Mouse (Mus musculus) embryonic facial prominence, embryonic 15.5 days (tissue): ENCODE measurements around the gene Zc3hc1. TPM values are rescaled to one million over a fixed set of nuclear protein-coding genes. Genes with fewer than 3 reads are reported as not detected.

ENCODE experiments used
- ATAC-seq: fragments of 200-750 bp; cut with Nextera tagmentation; 2 replicates; pipeline ENCODE4 v1.8.0; 2017; ENCODE audit warnings: low read depth, moderate TSS enrichment; ENCODE audit not compliant: insufficient number of reproducible peaks, low FRiP score, low TSS enrichment
- H3K27ac ChIP-seq: fragments of 300-500 bp; sonication (generic); replicated peaks from 2 replicates; pipeline ENCODE4 v1.5.1; 2015; ENCODE audit warnings: mild to moderate bottlenecking, inconsistent platforms
- H3K27me3 ChIP-seq: fragments of 300-500 bp; sonication (generic); 2 replicates; pipeline ENCODE4 v1.6.1; 2015; ENCODE audit warnings: inconsistent platforms
- H3K36me3 ChIP-seq: fragments of 300-500 bp; sonication (generic); 2 replicates; pipeline ENCODE4 v1.6.1; 2015; ENCODE audit warnings: mild to moderate bottlenecking, inconsistent platforms
- H3K4me1 ChIP-seq: fragments of 300-500 bp; sonication (generic); 2 replicates; pipeline ENCODE4 v1.6.1; 2015; ENCODE audit warnings: inconsistent platforms
- H3K4me2 ChIP-seq: fragments of 300-500 bp; sonication (generic); replicated peaks from 2 replicates; pipeline ENCODE4 v1.6.1; 2015; ENCODE audit warnings: mild to moderate bottlenecking, inconsistent platforms
- H3K4me3 ChIP-seq: fragments of 300-500 bp; sonication (generic); replicated peaks from 2 replicates; pipeline ENCODE4 v1.5.1; 2015; ENCODE audit warnings: mild to moderate bottlenecking, inconsistent platforms
- H3K9ac ChIP-seq: fragments of 300-500 bp; sonication (generic); 2 replicates; pipeline ENCODE4 v1.6.1; 2015; ENCODE audit warnings: inconsistent platforms
- H3K9me3 ChIP-seq: fragments of 300-500 bp; sonication (generic); replicated peaks from 2 replicates; pipeline ENCODE4 v1.6.1; 2016; ENCODE audit warnings: inconsistent platforms
- WGBS: fragments of 180-500 bp; shearing (Covaris S2); methylation state at CpG from one replicate; pipeline ENCODE4 v1.1.7; 2015; 5-methylcytosine and 5-hydroxymethylcytosine counted together
- polyA plus RNA-seq: library from polyadenylated mRNA; unstranded; fragments of >200 nt; fragmentation: Nextera tagmentation; extraction: Ambion mirVana; gene quantifications from 2 replicates; pipeline ENCODE4 v1.2.1, GENCODE M21; 2015

Gene Zc3hc1
- 49.5 and 55.5 TPM in 2 replicates for polyA plus RNA-seq

- Histone ChIP-seq H3K4me1 (no peaks in the 10 kb centered on the region), H3K4me2 (peak within 1 kb of the TSS; percentile 45), H3K4me3 (peak within 1 kb of the TSS; percentile 62), H3K9ac (peak within 1 kb of the TSS; percentile 39), H3K27ac (peak within 1 kb of the TSS; percentile 70; the same call in 1 of the 2 replicates), H3K27me3 (no peaks in the 10 kb centered on the region), H3K9me3 (no peaks in the 10 kb centered on the region), H3K36me3 (peaks cover 13% of the 10 kb centered on the region)
- peak; percentile 75 for ATAC-seq
- WGBS: 17% methylated on average over 33 of the region's 33 CpGs
Observed at GRCm38 (mm10) chr6:30390714-30391697, at the start of gene Zc3hc1. Zc3hc1 (minus strand) TSS chr6:30391028.

DNA sequence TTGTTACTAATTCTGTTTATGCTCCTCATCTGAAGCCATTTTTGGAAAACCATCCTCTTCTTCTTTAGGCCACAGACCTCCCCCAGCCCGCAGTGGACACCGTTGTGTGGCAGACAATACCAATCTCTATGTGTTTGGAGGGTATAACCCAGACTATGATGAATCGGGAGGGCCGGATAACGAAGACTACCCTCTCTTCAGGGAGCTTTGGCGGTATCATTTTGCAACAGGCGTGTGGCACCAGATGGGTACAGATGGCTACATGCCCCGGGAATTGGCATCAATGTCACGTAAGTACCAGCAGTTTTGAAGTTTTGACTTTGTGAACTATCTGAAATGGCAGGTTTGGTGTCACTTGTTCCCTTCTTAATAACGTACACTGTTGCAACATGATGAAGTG is 48.7 kb upstream of the Zc3hc1 start:
- Histone ChIP-seq H3K27ac (no peak overlapping the region), H3K4me1 (no peaks in the 10 kb centered on the region), H3K4me3 (no peak overlapping the region), H3K9ac (no peak overlapping the region), H3K27me3 (no peaks in the 10 kb centered on the region), H3K36me3 (peaks cover 30% of the 10 kb centered on the region), H3K4me2 (no peak overlapping the region), H3K9me3 (no peaks in the 10 kb centered on the region)
- WGBS: 91% methylated on average over 10 of the region's 10 CpGs
- no peak for ATAC-seq

GRCm38 (mm10) chr6:30437054-30437453 is 46.2 kb upstream of the Zc3hc1 start:
- H3K4me1 ChIP-seq: 0 out of 2 replicates have a peak, but pooled peaks cover 14% of the 10 kb centered on the region
- no peak overlapping the region for H3K27ac ChIP-seq
- 63% methylated on average over 3 of the region's 3 CpGs for WGBS
- H3K36me3 ChIP-seq: peaks cover 13% of the 10 kb centered on the region
- H3K27me3 ChIP-seq: no peaks in the 10 kb centered on the region
- no peak overlapping the region for H3K4me3 ChIP-seq
- no peak overlapping the region for H3K9ac ChIP-seq
- ATAC-seq: no peak
- no peak overlapping the region for H3K4me2 ChIP-seq
- no peaks in the 10 kb centered on the region for H3K9me3 ChIP-seq

DNA sequence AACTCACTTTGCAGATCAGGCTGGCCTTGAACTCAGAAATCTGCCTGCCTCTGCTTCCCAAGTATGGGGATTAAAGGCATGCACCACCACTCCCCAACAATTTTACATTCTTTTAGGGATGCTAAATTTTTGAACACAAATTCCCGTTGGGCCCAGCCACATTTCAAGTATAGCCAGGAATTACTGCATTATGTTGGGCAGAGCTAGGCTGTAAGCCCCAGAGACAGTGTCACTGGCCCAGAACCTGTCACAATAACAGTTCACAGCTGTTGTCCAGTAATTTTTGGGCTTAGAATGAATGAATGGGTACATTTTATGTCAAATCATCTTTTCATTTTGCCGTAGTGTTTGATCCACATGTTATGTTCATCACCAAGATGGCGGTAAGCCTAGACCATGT is 45.6 kb upstream of the Zc3hc1 start:
- no peak overlapping the region for H3K4me3 ChIP-seq
- WGBS: 88% methylated on average over 3 of the region's 3 CpGs
- H3K27me3 ChIP-seq: no peaks in the 10 kb centered on the region
- no peak for ATAC-seq
- no peak overlapping the region for H3K4me2 ChIP-seq
- 0 out of 2 replicates have a peak, but pooled peaks cover 14% of the 10 kb centered on the region for H3K4me1 ChIP-seq
- H3K9me3 ChIP-seq: no peaks in the 10 kb centered on the region
- H3K36me3 ChIP-seq: peaks cover 8% of the 10 kb centered on the region; the same call in 1 of the 2 replicates
- H3K9ac ChIP-seq: no peak overlapping the region
- H3K27ac ChIP-seq: no peak overlapping the region

DNA sequence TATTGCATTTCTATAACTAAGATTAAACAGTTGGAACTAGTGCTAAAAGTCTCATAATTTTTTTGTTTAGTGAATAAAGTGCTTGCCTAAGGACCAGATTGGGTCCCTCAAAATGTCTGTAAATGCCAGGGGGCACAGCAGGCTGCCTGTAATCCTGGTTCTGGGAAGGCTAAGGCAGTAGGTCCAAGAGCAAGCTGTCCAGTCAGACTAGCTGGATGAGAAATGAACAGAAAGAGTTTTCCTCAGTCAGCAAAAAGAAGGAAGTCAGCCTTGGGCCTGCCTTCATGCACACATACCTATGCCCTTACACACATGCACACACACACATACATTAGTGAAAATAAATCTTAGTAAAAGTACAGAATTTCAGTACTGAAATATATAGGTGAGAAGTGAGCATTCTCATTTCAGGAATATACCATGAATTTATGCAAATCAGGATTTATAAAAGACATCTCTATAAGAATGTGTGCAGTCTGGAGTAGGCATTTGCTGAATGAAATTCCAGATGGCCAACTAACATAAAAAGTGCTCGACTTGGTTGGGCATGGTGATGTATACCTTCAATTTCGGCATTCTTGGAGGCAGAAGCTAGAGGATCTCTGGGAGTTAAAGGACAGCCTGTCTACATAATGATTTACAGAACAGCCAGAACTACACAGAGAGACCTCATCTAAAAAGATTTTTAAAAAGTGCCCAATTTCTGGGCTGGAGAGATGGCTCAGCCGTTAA is 41.8 kb upstream of the Zc3hc1 start:
- Histone ChIP-seq H3K4me3 (no peak overlapping the region), H3K27ac (peak overlapping the region; percentile 76), H3K27me3 (no peaks in the 10 kb centered on the region), H3K9ac (no peak overlapping the region), H3K9me3 (no peaks in the 10 kb centered on the region), H3K36me3 (no peaks in the 10 kb centered on the region; the same call in 1 of the 2 replicates), H3K4me2 (no peak overlapping the region), H3K4me1 (0 out of 2 replicates have a peak, but pooled peaks cover 14% of the 10 kb centered on the region)
- 40% methylated on average over 3 of the region's 3 CpGs for WGBS
- no peak for ATAC-seq

DNA sequence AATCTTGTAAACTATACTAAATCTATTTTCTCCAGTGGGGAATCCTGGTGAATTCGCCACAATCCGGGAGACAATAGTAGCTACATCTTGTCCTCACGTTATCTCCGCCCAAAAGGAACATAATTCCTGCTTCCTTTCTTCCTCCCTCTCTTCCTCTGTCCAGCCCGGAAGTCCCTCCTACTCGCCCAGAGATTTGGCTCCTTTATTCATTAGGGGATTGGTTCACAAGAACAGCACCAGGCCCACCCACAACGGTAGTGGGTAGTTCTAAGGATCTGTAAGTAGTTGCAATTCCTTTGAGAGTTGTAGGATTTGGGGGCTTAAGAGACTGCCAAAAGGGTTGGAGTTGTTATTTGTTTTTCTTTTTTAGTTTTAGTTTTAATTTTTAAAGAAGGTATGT is 26.0 kb upstream of the Zc3hc1 start:
- Histone ChIP-seq H3K27me3 (no peaks in the 10 kb centered on the region), H3K4me2 (no peak overlapping the region), H3K27ac (0 out of 2 replicates have a peak overlapping the region, but pooled peaks have one; percentile 11), H3K4me3 (no peak overlapping the region), H3K9me3 (no peaks in the 10 kb centered on the region), H3K36me3 (peaks cover 10% of the 10 kb centered on the region), H3K4me1 (no peaks in the 10 kb centered on the region), H3K9ac (no peak overlapping the region)
- no peak for ATAC-seq
- WGBS: 80% methylated on average over 7 of the region's 7 CpGs

- Histone ChIP-seq H3K27me3 (no peaks in the 10 kb centered on the region), H3K27ac (no peak overlapping the region), H3K4me2 (no peak overlapping the region), H3K36me3 (peaks cover 5% of the 10 kb centered on the region), H3K4me3 (no peak overlapping the region), H3K9me3 (no peaks in the 10 kb centered on the region), H3K9ac (no peak overlapping the region), H3K4me1 (no peaks in the 10 kb centered on the region)
- 90% methylated on average over 2 of the region's 2 CpGs for WGBS
- no peak for ATAC-seq
Observed at GRCm38 (mm10) chr6:30416126-30416525, 25.3 kb upstream of the Zc3hc1 start.

GRCm38 (mm10) chr6:30411311-30411710 is 20.5 kb upstream of the Zc3hc1 start:
- H3K9me3 ChIP-seq: no peaks in the 10 kb centered on the region
- H3K4me3 ChIP-seq: no peak overlapping the region
- H3K4me1 ChIP-seq: no peaks in the 10 kb centered on the region
- WGBS: 74% methylated on average over 4 of the region's 4 CpGs
- H3K27me3 ChIP-seq: no peaks in the 10 kb centered on the region
- 0 out of 2 replicates have a peak, but pooled peaks cover 3% of the 10 kb centered on the region for H3K36me3 ChIP-seq
- no peak overlapping the region for H3K9ac ChIP-seq
- no peak overlapping the region for H3K27ac ChIP-seq
- no peak for ATAC-seq
- H3K4me2 ChIP-seq: no peak overlapping the region

GRCm38 (mm10) chr6:30409399-30410093 is 18.7 kb upstream of the Zc3hc1 start:
- Histone ChIP-seq H3K4me2 (no peak overlapping the region), H3K9me3 (no peaks in the 10 kb centered on the region), H3K27ac (no peak overlapping the region), H3K9ac (no peak overlapping the region), H3K4me1 (no peaks in the 10 kb centered on the region; the same call in 1 of the 2 replicates), H3K36me3 (0 out of 2 replicates have a peak, but pooled peaks cover 3% of the 10 kb centered on the region), H3K27me3 (no peaks in the 10 kb centered on the region), H3K4me3 (no peak overlapping the region)
- 86% methylated on average over 7 of the region's 7 CpGs for WGBS
- ATAC-seq: no peak

DNA sequence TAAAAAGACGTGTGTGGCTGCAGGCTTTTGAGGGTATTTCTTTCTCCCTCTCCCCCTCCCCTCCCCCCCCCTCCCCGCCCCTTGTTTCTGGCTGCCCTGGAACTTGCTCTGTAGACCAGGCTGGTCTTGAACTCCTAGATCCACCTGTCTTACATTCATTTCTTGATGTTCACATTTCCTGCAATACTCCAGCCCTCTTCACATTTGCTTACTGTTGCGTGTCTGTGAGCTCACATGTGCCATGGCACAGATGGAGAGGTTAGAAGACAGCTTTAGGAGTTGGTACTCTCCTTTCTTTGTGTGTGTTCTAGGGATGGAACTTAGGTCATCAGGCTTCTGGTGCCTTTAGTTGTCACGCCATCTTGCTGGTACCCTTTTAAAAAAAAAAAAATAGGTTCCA is 17.4 kb upstream of the Zc3hc1 start:
- 0 out of 2 replicates have a peak, but pooled peaks cover 3% of the 10 kb centered on the region for H3K36me3 ChIP-seq
- no peaks in the 10 kb centered on the region for H3K9me3 ChIP-seq
- H3K9ac ChIP-seq: no peak overlapping the region
- no peaks in the 10 kb centered on the region for H3K27me3 ChIP-seq
- no peak overlapping the region for H3K4me3 ChIP-seq
- H3K27ac ChIP-seq: no peak overlapping the region
- no peak overlapping the region for H3K4me2 ChIP-seq
- WGBS: 91% methylated on average over 4 of the region's 4 CpGs
- ATAC-seq: no peak
- H3K4me1 ChIP-seq: peaks cover 4% of the 10 kb centered on the region; the same call in 1 of the 2 replicates
